Mouse (Mus musculus) hindbrain, embryonic 10.5 days (tissue): ENCODE measurements around the gene Srl. TPM values are rescaled to one million over a fixed set of nuclear protein-coding genes. Genes with fewer than 3 reads are reported as not detected.
"Not testable (repeated sequence)": the region's sequence is repeated elsewhere in the genome, so short reads cannot be mapped to it uniquely, and the experiment has no call there.

Experiments used
- DNase-seq: peaks from one replicate; pipeline ENCODE4 v3.0.0-alpha.2; 2017; ENCODE audit warnings: low spot score
- H3K27ac ChIP-seq: fragments of 300-500 bp; sonication (generic); 2 replicates; pipeline ENCODE4 v1.5.1; 2016; ENCODE audit warnings: mild to moderate bottlenecking, moderate library complexity
- H3K27me3 ChIP-seq: fragments of 300-500 bp; sonication (generic); 2 replicates; pipeline ENCODE4 v1.6.1; 2016; ENCODE audit warnings: mild to moderate bottlenecking; ENCODE audit not compliant: poor library complexity, insufficient read depth, severe bottlenecking
- H3K36me3 ChIP-seq: fragments of 300-500 bp; sonication (generic); 2 replicates; pipeline ENCODE4 v1.6.1; 2016; ENCODE audit warnings: mild to moderate bottlenecking, moderate library complexity
- H3K4me1 ChIP-seq: fragments of 300-500 bp; sonication (generic); replicated peaks from 2 replicates; pipeline ENCODE4 v1.6.1; 2016; ENCODE audit warnings: mild to moderate bottlenecking
- H3K4me3 ChIP-seq: fragments of 300-500 bp; sonication (generic); 2 replicates; pipeline ENCODE4 v1.5.1; 2016; ENCODE audit warnings: mild to moderate bottlenecking, moderate library complexity
- H3K9me3 ChIP-seq: fragments of 300-500 bp; sonication (generic); 2 replicates; pipeline ENCODE4 v1.6.1; 2016; ENCODE audit warnings: mild to moderate bottlenecking, moderate library complexity
- WGBS: fragments of 180-500 bp; shearing (Covaris S2); methylation state at CpG from one replicate; pipeline ENCODE4 v1.1.7; 2016; 5-methylcytosine and 5-hydroxymethylcytosine counted together
- polyA plus RNA-seq: library from polyadenylated mRNA; unstranded; fragments of >200 nt; fragmentation: Nextera tagmentation; extraction: Ambion mirVana; gene quantifications from 2 replicates; pipeline ENCODE4 v1.2.1, GENCODE M21; 2016

Gene Srl
- 22.8 and 23.4 TPM in 2 replicates for polyA plus RNA-seq

DNA sequence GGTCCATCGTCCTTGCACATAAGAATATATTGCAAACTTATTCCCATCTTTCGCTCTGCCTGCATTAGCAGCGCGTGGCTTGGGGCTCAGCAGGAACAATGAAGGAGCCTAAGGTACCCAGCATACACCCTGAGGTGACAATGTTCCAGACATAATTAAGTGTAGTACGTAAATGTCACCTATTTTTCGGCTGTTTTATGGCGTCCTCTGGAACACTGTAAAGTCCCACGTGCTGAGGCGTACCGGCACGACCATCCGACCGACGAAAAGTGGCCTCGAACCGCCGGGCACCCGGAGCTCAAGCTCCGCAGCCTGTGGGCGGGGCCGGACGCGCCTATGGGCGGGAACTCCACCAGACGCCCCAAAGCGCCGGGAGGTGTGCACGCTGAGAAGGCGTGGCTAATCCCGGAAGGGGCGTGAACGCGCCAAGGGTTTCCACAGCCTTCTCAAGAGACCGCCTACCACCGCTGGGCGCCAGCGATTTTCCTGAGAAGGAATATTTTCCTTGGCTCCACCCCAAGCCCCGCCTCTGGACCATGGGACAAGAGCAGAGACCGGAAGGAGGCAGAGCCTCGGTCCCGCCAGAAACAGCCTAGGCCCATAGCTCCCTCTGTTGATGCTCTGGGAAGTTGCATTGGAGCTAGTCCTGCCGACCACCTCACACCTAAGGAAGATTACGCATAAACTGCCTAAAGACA is at the start of gene Srl:
Srl (minus strand) TSS at position 316 of the 698 bp plus-strand sequence.
- H3K27me3 ChIP-seq = no peaks in the 10 kb centered on the region
- peak within 1 kb of the TSS; percentile 83 for H3K27ac ChIP-seq
- peak within 1 kb of the TSS; percentile 55 for H3K4me3 ChIP-seq
- H3K4me1 ChIP-seq = peaks cover 4% of the 10 kb centered on the region
- WGBS = 1% methylated on average over 43 of the region's 43 CpGs
- no peaks in the 10 kb centered on the region for H3K9me3 ChIP-seq
- DNase-seq = peak; percentile 100
- H3K36me3 ChIP-seq = peaks cover 23% of the 10 kb centered on the region

DNA sequence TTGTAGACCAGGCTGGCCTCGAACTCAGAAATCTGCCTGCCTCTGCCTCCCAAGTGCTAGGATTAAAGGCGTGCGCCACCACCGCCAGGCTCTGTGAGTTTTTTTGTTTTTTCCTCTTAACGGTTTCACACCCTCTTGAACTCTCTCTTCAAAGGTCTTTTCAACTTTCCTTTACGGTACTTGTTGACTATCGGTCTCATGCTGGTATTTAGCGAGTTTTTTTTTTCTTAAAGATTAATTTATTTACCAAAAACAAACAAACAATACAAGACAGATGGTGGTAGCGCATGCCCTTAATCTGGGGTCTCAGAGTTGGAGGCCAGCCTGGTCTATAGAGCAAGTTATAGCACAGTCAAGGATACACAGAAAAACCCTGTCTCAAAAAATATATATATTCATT is 48.6 kb upstream of the Srl start:
- 96% methylated on average over 9 of the region's 9 CpGs for WGBS
- Histone ChIP-seq H3K4me3 (no peak overlapping the region), H3K27ac (no peak overlapping the region), H3K9me3 (peaks cover 2% of the 10 kb centered on the region; the same call in 1 of the 2 replicates), H3K27me3 (no peaks in the 10 kb centered on the region), H3K4me1 (peaks cover 52% of the 10 kb centered on the region), H3K36me3 (peaks cover 8% of the 10 kb centered on the region)
- no peak for DNase-seq

DNA sequence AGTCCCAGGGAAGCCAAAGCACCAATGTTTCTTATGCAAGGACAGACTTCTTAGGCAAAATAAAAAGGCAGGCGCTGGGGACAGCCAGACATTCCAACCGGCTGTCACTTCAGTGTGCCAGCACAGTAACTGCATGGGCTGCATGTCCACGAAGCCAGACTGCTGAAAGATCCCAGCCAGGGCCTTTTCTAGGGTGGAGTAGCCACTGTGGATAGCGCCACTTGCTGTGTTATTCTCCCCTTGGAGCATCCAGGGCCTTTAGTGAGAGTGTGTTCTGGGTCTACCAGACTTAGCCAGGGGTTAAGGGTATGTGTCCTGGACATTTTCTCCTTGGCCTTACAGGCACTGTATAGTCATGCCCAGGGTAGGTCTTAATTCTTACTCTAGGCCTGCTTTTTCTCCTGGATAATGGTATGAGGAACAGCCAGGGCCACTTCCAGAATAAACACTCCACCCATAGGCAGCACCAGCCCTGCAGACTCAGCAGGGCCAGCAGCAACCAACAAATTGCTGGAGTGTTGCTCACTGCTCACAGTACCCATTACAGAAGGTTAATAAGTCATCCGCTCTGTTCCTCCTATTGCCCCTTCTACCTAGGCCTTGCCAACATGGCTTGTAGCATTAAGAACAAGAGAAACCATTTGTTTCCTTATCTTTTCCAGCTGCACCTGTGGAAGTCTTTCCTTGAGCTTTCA is 46.0 kb upstream of the Srl start:
- 62% methylated on average over 5 of the region's 5 CpGs for WGBS
- H3K9me3 ChIP-seq = peaks cover 2% of the 10 kb centered on the region; the same call in 1 of the 2 replicates

DNA sequence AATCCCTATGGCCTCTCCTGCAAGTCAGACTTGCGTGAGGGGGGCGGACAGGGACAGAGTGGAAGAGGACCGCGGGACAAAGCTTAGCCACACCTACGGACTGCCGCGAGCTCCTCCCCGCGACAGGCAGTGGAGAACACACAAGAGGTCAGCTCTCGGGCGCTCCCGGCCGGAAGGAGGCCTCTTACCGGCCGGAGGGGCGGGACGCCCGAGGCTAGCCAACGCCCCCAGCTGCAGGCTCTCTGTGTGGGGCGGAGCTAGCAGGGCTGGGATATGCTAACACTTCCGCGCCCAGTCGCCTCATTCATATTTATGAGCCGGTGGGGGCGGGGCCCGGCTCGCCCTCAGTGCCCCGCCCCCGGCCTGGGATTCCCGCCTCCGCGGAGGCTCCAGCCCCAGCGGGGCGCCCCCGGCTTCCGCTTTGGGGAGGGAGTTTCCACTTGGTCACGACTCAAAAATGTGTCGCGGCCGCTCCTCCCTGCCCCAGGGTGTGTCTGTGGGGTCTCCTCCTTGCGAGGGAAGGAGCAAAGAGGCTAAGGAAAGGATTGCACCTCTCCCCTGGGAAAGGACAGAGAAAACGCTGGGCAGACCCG is 45.0 kb upstream of the Srl start:
- Histone ChIP-seq H3K9me3 (peaks cover 2% of the 10 kb centered on the region; the same call in 1 of the 2 replicates), H3K27ac (peak overlapping the region; percentile 91), H3K36me3 (peaks cover 8% of the 10 kb centered on the region), H3K27me3 (no peaks in the 10 kb centered on the region), H3K4me1 (peaks cover 26% of the 10 kb centered on the region), H3K4me3 (peak overlapping the region; percentile 54)
- peak; percentile 98 for DNase-seq
- under 1% methylated on average over 43 of the region's 43 CpGs for WGBS

More for the DNA sequence above, 46.0 kb upstream of the Srl start:
- Histone ChIP-seq H3K36me3 (peaks cover 8% of the 10 kb centered on the region), H3K4me1 (peaks cover 30% of the 10 kb centered on the region), H3K4me3 (no peak overlapping the region), H3K27ac (peak overlapping the region; percentile 91), H3K27me3 (no peaks in the 10 kb centered on the region)
- no peak for DNase-seq

DNA sequence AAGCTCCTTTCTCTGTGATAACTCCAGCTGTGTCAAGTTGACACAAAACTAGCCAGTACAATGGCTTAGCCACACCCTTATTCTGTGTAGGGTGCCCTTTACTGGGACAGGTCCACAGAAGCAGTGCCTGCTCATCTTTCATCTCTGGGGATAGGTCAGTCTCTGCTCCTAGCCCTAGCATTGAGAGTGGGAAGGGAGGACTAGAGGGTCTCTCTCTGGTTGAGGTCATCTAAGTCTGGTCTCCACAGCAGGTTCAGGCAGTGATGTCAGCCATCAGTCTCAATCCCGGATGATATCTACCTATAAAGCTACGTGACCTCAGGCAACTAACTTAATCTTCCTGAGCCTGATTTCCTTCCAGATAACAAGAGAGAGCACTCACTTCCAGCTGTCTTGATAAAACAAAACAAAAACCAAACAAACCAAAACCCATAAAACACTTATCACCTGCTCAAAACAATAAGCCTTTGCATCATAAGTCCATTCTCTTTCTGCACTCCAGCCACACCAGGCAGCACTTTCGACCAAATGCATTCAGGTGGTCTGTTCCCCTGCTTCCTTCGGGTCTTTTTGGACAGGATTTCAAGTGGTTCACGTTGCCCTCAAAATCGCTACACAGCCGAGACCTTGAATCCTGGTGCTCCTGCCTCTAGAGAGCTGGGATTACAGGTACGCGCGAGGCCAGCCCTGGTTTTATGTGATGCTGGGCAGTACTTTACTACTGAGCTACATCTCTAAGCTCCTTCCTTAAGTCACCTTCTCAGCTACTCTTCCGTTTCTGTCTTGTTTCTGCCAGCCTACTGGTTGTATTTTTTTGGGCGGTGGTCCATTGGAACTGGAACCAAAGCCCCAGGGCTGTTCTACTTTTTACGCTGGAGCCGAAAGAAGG is 44.3 kb upstream of the Srl start:
- H3K36me3 ChIP-seq = peaks cover 6% of the 10 kb centered on the region
- WGBS = 10% methylated on average over 14 of the region's 14 CpGs
- H3K4me1 ChIP-seq = peaks cover 26% of the 10 kb centered on the region

DNA sequence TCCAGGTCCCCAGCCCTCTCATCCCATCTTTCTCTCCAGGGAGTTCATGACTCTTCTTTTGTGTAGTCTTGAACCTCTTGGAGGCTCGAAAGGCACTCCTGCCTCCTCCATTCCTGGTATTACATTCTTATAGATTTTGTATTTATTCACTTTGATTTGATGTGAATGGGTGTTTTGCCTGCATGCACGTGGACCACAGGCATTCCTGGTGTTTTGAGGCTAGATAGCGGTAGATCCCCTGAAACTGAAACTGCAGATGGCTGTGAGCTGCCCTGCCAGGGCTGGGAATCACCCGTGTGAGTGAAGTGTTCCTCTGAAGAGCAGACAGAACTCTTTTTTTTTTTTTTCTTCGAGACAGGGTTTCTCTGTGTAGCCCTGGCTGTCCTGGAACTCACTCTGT is 42.8 kb upstream of the Srl start:
- Histone ChIP-seq H3K4me1 (peaks cover 26% of the 10 kb centered on the region), H3K27me3 (no peaks in the 10 kb centered on the region), H3K36me3 (no peaks in the 10 kb centered on the region), H3K4me3 (no peak overlapping the region), H3K9me3 (no peaks in the 10 kb centered on the region), H3K27ac (no peak overlapping the region)
- DNase-seq = no peak
- 76% methylated on average over 5 of the region's 5 CpGs for WGBS

More for the DNA sequence above, 44.3 kb upstream of the Srl start:
- no peaks in the 10 kb centered on the region for H3K27me3 ChIP-seq
- no peak for DNase-seq
- H3K9me3 ChIP-seq = peaks cover 2% of the 10 kb centered on the region; the same call in 1 of the 2 replicates
- H3K27ac ChIP-seq = peak overlapping the region; percentile 91
- peak overlapping the region; percentile 54 for H3K4me3 ChIP-seq

GRCm38 (mm10) chr16:4583807-4584206 is 42.2 kb upstream of the Srl start:
- no peak for DNase-seq
- Histone ChIP-seq H3K4me1 (peaks cover 26% of the 10 kb centered on the region), H3K4me3 (no peak overlapping the region), H3K27ac (0 out of 2 replicates have a peak overlapping the region, but pooled peaks have one; percentile 24), H3K27me3 (no peaks in the 10 kb centered on the region), H3K36me3 (no peaks in the 10 kb centered on the region), H3K9me3 (no peaks in the 10 kb centered on the region)
- 87% methylated on average over 3 of the region's 3 CpGs for WGBS

DNA sequence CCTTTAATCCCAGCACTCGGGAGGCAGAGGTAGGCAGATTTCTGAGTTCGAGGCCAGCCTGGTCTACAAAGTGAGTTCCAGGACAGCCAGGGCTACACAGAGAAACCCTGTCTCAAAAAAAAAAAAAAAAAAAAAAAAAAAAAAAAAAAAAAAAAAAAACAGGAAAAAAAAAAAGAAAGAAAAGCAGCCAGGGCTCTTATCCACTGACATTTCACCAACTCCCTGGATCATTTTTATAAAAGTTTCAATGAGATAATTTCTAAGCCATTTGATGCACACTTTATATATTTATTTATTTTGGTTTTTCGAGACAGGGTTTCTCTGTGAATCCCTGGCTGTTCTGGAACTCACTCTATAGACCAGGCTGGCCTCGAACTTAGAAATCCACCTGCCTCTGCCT is 39.6 kb upstream of the Srl start:
- H3K27me3 ChIP-seq, DNase-seq, H3K36me3 ChIP-seq, H3K4me3 ChIP-seq, H3K9me3 ChIP-seq, H3K27ac ChIP-seq: not testable (repeated sequence)
- WGBS = 97% methylated on average over 4 of the region's 4 CpGs
- peaks cover 12% of the 10 kb centered on the region for H3K4me1 ChIP-seq

DNA sequence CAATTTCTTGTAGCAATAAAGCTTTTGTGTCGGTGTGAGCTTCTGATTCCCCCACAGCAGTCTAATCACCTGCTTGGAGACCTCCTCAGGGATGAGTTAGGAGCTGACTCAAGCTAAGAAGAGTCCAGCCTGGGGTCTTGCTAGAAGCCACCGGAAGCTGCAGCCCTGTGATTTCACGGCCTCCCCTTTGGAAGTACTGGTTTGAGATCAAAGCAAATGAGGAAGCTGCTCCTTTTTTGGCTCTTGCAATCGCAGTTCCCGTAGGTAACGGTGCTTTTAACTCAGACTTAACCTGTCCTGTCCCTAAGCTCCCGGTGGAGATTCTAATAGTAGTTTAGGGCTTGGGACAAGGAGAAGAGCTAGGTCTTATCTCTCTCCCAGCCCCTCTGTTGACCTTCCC is 37.0 kb upstream of the Srl start:
- Histone ChIP-seq H3K4me1 (peaks cover 7% of the 10 kb centered on the region), H3K27me3 (no peaks in the 10 kb centered on the region), H3K27ac (no peak overlapping the region), H3K9me3 (no peaks in the 10 kb centered on the region), H3K4me3 (no peak overlapping the region), H3K36me3 (no peaks in the 10 kb centered on the region)
- DNase-seq = no peak
- WGBS = 79% methylated on average over 7 of the region's 7 CpGs

GRCm38 (mm10) chr16:4576873-4577272 is 35.3 kb upstream of the Srl start:
- Histone ChIP-seq H3K4me3 (no peak overlapping the region), H3K4me1 (peaks cover 7% of the 10 kb centered on the region), H3K27me3 (no peaks in the 10 kb centered on the region), H3K9me3 (no peaks in the 10 kb centered on the region), H3K27ac (no peak overlapping the region), H3K36me3 (no peaks in the 10 kb centered on the region)
- WGBS = 60% methylated on average over 2 of the region's 2 CpGs
- no peak for DNase-seq

GRCm38 (mm10) chr16:4576038-4576437 is 34.4 kb upstream of the Srl start:
- Histone ChIP-seq H3K4me1 (peaks cover 12% of the 10 kb centered on the region), H3K27ac (no peak overlapping the region), H3K36me3 (no peaks in the 10 kb centered on the region), H3K4me3 (no peak overlapping the region), H3K27me3 (no peaks in the 10 kb centered on the region), H3K9me3 (no peaks in the 10 kb centered on the region)
- DNase-seq = no peak
- WGBS = 47% methylated on average over 2 of the region's 2 CpGs

DNA sequence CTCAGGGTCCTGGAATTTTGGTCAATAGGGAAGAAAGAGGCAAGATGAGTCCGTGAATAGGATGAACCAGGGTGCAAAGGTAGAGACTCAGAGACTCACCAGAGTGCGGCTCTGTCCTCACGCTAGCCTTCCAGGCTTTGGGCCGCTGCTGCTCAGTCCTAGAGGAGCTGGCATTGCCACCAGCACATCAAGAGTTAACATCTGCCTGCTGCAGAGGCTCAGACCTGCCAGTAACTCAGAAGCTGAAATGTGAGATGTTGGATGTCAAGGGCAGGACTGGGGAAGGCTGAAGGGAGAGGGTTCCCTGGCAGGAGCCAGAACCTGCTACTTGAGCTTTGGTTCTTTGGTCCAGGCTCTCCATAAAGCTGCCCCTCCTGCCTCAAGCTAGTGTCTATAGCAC is 29.1 kb upstream of the Srl start:
- H3K9me3 ChIP-seq = no peaks in the 10 kb centered on the region
- peaks cover 18% of the 10 kb centered on the region for H3K4me1 ChIP-seq
- H3K4me3 ChIP-seq = no peak overlapping the region
- H3K27me3 ChIP-seq = no peaks in the 10 kb centered on the region
- H3K36me3 ChIP-seq = no peaks in the 10 kb centered on the region
- DNase-seq = no peak
- WGBS = 61% methylated on average over 4 of the region's 4 CpGs
- H3K27ac ChIP-seq = 0 out of 2 replicates have a peak overlapping the region, but pooled peaks have one; percentile 6
